Comparison of ENCODE assay signal across 7 mouse cellular contexts in genomic region chr10:62650881-62651810, GRCm38 (mm10). TPM values are rescaled to one million over a fixed set of nuclear protein-coding genes. Genes with fewer than 3 reads are reported as not detected.
DNase-seq lines count a peak whose midpoint lies in the region; ATAC-seq lines count a peak whose summit lies in the region.

Gene Ddx50 (minus strand): TSS chr10:62651218.

- no peaks in the 10 kb centered on the region for H3K9me3 ChIP-seq in intestine, embryonic 16.5 days (ENCODE audit: control insufficient read depth, low read length)
- no peaks in the 10 kb centered on the region for H3K9me3 ChIP-seq in midbrain, embryonic 11.5 days (ENCODE audit: control insufficient read depth, low read length)

- peak within 1 kb of the TSS; percentile 92 for H3K27ac ChIP-seq in intestine, embryonic 16.5 days (ENCODE audit: low read length)
- H3K27ac ChIP-seq in midbrain, embryonic 11.5 days (ENCODE audit: low read depth, low read length) = peak within 1 kb of the TSS; percentile 77

- peak; percentile 100 for DNase-seq in adrenal gland, adult 8-10 months
- peak; percentile 99 for DNase-seq in embryo, embryonic 9.5 days (ENCODE audit: extremely low spot score)
- peak; percentile 98 to 99 for DNase-seq in gastrocnemius, postnatal 4 days (ENCODE audit: low spot score in 2 of 2)
- peak; percentile 100 for DNase-seq in left cerebral cortex, postnatal 36 days (ENCODE audit: low spot score in 2 of 2)
- peak; percentile 99 for DNase-seq in midbrain, embryonic 11.5 days (ENCODE audit: low spot score, missing footprints)
- DNase-seq in skeletal muscle tissue, adult 2 months (ENCODE audit: low read depth, low spot score) = peak; percentile 99

- peaks cover 5% of the 10 kb centered on the region; the same call in 1 of the 2 replicates for H3K4me1 ChIP-seq in intestine, embryonic 16.5 days (ENCODE audit: control insufficient read depth, insufficient read depth, low read length)
- H3K4me1 ChIP-seq in midbrain, embryonic 11.5 days (ENCODE audit: control insufficient read depth, insufficient read depth, low read length) = peaks cover 13% of the 10 kb centered on the region

- WGBS in intestine, embryonic 16.5 days = 0% methylated on average over 85 of the region's 89 CpGs
- WGBS in midbrain, embryonic 11.5 days = under 1% methylated on average over 79 of the region's 89 CpGs

- H3K36me3 ChIP-seq in intestine, embryonic 16.5 days (ENCODE audit: control insufficient read depth, insufficient read depth, low read length) = 0 out of 2 replicates have a peak, but pooled peaks cover 2% of the 10 kb centered on the region
- no peaks in the 10 kb centered on the region for H3K36me3 ChIP-seq in midbrain, embryonic 11.5 days (ENCODE audit: control insufficient read depth, insufficient read depth, low read length)

- peak within 1 kb of the TSS; percentile 74 for H3K4me2 ChIP-seq in intestine, embryonic 16.5 days (ENCODE audit: low read depth, low read length)
- peak within 1 kb of the TSS; percentile 75 for H3K4me2 ChIP-seq in midbrain, embryonic 11.5 days

- peak within 1 kb of the TSS; percentile 96 for H3K9ac ChIP-seq in intestine, embryonic 16.5 days (ENCODE audit: low read depth, low read length)
- H3K9ac ChIP-seq in midbrain, embryonic 11.5 days (ENCODE audit: low read length) = peak within 1 kb of the TSS; percentile 92

- intact Hi-C loops in left cerebral cortex, postnatal 36 days (cut with DNase I) = loop anchor here (1.0 to 2.0 kb wide), 2 partner anchors 74 to 141 kb away; partner anchors contain the start of gene Ccar1

- H3K4me3 ChIP-seq in intestine, embryonic 16.5 days (ENCODE audit: low read length) = peak within 1 kb of the TSS; percentile 95
- peak within 1 kb of the TSS; percentile 89 for H3K4me3 ChIP-seq in midbrain, embryonic 11.5 days (ENCODE audit: low read depth, low read length)

- H3K27me3 ChIP-seq in intestine, embryonic 16.5 days (replicated peaks; ENCODE audit: control insufficient read depth, insufficient read depth, low read length) = no peaks in the 10 kb centered on the region
- H3K27me3 ChIP-seq in midbrain, embryonic 11.5 days (ENCODE audit: control insufficient read depth, insufficient read depth, low read length) = no peaks in the 10 kb centered on the region

- ATAC-seq in intestine, embryonic 16.5 days = peak; percentile 100
- peak; percentile 100 for ATAC-seq in midbrain, embryonic 11.5 days (ENCODE audit: low FRiP score)

RNA-seq across cellular contexts. Expression of gene Ddx50, which starts in this region (rescaled TPM):
- 100 to 1,000 TPM; 110 to 134 (median 120) TPM for total RNA-seq in adrenal gland, adult 8-10 months (2022)
- 100 to 1,000 TPM in 1 of 2 experiments, 10 to 100 TPM in 1; 89.7 to 106 TPM for total RNA-seq in gastrocnemius, postnatal 4 days (2021)
- 94.5 and 96.3 TPM in 2 replicates for polyA plus RNA-seq in intestine, embryonic 16.5 days (2015; fragmentation: Nextera tagmentation; extraction: Ambion mirVana)
- 10 to 100 TPM; 75.9 to 96.3 TPM for total RNA-seq in left cerebral cortex, postnatal 36 days (2021)
- 127 and 143 TPM in 2 replicates for polyA plus RNA-seq in midbrain, embryonic 11.5 days (2014; fragmentation: Nextera tagmentation; extraction: Ambion mirVana)

Comparison
In these comparisons a context has a peak if more than half of its experiments do, and no peak if none do; other contexts are left out.
1. Peak in every context shown above with its lines: DNase-seq, ATAC-seq, H3K4me3 ChIP-seq and H3K27ac ChIP-seq.